Mouse (Mus musculus): ENCODE measurements around the gene Ccdc92b. TPM values are rescaled to one million over a fixed set of nuclear protein-coding genes. Genes with fewer than 3 reads are reported as not detected.

Gene Ccdc92b
- polyA plus RNA-seq, 1 experiment from 2014 or later, result 0.61 TPM

GRCm38 (mm10) chr11:74650576-74651100 lies 31.2 kb downstream of the Ccdc92b start:
- Histone ChIP-seq H3K9me3 (ENCODE audit: control insufficient read depth, low read depth, low read length) (no peaks in the 10 kb centered on the region), H3K4me2 (replicated peaks; ENCODE audit: low read depth, low read length) (peak overlapping the region; percentile 76), H3K4me1 (ENCODE audit: control insufficient read depth, insufficient read depth, low read length) (peaks cover 26% of the 10 kb centered on the region), H3K9ac (replicated peaks; ENCODE audit: low read depth, low read length) (peak overlapping the region; percentile 74; the same call in 1 of the 2 replicates), H3K36me3 (ENCODE audit: control insufficient read depth, insufficient read depth, low read length) (no peaks in the 10 kb centered on the region), H3K27ac (ENCODE audit: low read length) (peak overlapping the region; percentile 80; the same call in 1 of the 2 replicates), H3K27me3 (ENCODE audit: control insufficient read depth, insufficient read depth, low read length) (no peaks in the 10 kb centered on the region), H3K4me3 (ENCODE audit: low read depth, low read length) (peak overlapping the region; percentile 95)
- 44% methylated on average over 4 of the region's 4 CpGs for WGBS
- no peak for ATAC-seq (ENCODE audit: insufficient number of reproducible peaks, insufficient read depth, low FRiP score, low read depth)

DNA sequence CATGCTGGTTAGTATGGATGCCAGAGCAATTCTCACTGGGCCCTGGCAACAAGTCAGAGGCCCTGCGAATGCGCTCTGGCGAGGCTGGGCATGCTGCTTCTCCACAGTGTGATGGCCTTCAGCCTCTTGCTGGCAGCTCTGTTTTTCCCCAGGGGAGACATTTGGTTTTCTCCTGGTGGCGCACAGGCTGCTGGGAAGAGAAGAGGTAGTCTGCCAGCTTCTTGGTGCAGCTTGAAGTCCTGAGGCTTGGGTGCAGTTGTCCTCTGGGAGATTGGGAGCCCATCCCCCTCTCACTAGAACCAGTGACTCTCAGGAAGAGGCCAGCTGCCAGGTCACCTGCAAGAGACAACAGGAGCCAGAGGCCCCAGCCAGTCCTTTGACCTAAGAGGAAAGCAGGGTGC lies 33.4 kb downstream of the Ccdc92b start:
- H3K4me1 ChIP-seq (ENCODE audit: control insufficient read depth, insufficient read depth, low read length), result peaks cover 26% of the 10 kb centered on the region
- H3K27me3 ChIP-seq (ENCODE audit: control insufficient read depth, insufficient read depth, low read length), result no peaks in the 10 kb centered on the region
- H3K4me3 ChIP-seq (ENCODE audit: low read depth, low read length), result no peak overlapping the region
- ATAC-seq (ENCODE audit: insufficient number of reproducible peaks, insufficient read depth, low FRiP score, low read depth), result no peak
- 89% methylated on average over 4 of the region's 4 CpGs for WGBS
- H3K27ac ChIP-seq (ENCODE audit: low read length), result no peak overlapping the region
- H3K36me3 ChIP-seq (ENCODE audit: control insufficient read depth, insufficient read depth, low read length), result peaks cover 11% of the 10 kb centered on the region
- no peak overlapping the region for H3K9ac ChIP-seq (replicated peaks; ENCODE audit: low read depth, low read length)
- H3K9me3 ChIP-seq (ENCODE audit: control insufficient read depth, low read depth, low read length), result no peaks in the 10 kb centered on the region
- H3K4me2 ChIP-seq (replicated peaks; ENCODE audit: low read depth, low read length), result no peak overlapping the region

DNA sequence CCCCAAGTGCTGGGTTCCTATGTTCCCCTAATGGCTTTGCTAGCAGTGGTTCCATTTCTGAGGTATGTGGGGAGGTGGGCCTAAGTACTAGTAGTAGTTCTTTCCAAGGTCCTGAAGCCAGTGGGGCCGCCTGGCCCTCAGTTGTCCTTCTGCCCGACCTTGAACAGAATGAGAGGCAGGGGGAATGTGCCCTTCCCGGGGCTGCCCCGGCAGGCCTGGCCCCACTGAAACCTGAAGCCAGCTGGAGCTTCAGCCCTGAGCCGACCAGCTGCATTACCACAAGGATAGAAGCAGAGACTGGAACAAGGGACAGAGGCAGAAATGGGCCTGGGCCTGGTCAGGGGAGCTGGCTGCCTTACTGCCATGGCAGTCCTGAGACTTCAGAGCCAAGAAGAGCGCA lies 34.0 kb downstream of the Ccdc92b start:
- Histone ChIP-seq H3K27ac (ENCODE audit: low read length) (no peak overlapping the region), H3K9ac (replicated peaks; ENCODE audit: low read depth, low read length) (no peak overlapping the region)

DNA sequence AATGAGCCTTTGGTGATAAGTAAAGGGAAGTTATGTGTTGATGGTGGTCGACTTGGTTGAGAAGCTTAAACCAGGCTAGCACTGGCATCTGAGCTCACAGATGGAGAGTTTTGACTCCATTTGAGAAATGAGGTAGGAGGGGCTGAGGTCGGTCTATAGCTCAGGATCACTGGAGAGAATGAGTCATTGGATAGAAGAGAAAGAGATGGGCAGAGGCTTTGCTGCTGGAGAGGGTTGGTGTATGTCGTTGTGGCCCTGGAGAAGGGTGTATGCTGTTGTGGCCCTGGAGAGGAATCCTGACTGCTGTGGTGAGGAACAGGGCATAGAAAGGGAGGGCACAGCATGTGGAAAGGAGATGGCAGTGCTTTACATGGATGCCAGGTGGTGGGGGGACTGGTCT lies 36.5 kb downstream of the Ccdc92b start:
- Histone ChIP-seq H3K4me2 (replicated peaks; ENCODE audit: low read depth, low read length) (no peak overlapping the region), H3K9me3 (ENCODE audit: control insufficient read depth, low read depth, low read length) (no peaks in the 10 kb centered on the region), H3K36me3 (ENCODE audit: control insufficient read depth, insufficient read depth, low read length) (peaks cover 41% of the 10 kb centered on the region), H3K4me3 (ENCODE audit: low read depth, low read length) (no peak overlapping the region), H3K27ac (ENCODE audit: low read length) (no peak overlapping the region), H3K4me1 (ENCODE audit: control insufficient read depth, insufficient read depth, low read length) (peaks cover 15% of the 10 kb centered on the region), H3K27me3 (ENCODE audit: control insufficient read depth, insufficient read depth, low read length) (no peaks in the 10 kb centered on the region), H3K9ac (replicated peaks; ENCODE audit: low read depth, low read length) (no peak overlapping the region)
- WGBS, result 72% methylated on average over 3 of the region's 3 CpGs
- ATAC-seq (ENCODE audit: insufficient number of reproducible peaks, insufficient read depth, low FRiP score, low read depth), result no peak

More for the DNA sequence above, 34.0 kb downstream of the Ccdc92b start:
- Histone ChIP-seq H3K27me3 (ENCODE audit: control insufficient read depth, insufficient read depth, low read length) (no peaks in the 10 kb centered on the region), H3K4me3 (ENCODE audit: low read depth, low read length) (no peak overlapping the region), H3K4me2 (replicated peaks; ENCODE audit: low read depth, low read length) (no peak overlapping the region), H3K36me3 (ENCODE audit: control insufficient read depth, insufficient read depth, low read length) (peaks cover 17% of the 10 kb centered on the region), H3K4me1 (ENCODE audit: control insufficient read depth, insufficient read depth, low read length) (peaks cover 26% of the 10 kb centered on the region), H3K9me3 (ENCODE audit: control insufficient read depth, low read depth, low read length) (no peaks in the 10 kb centered on the region)
- 47% methylated on average over 6 of the region's 6 CpGs for whole genome bisulfite sequencing
- no peak for ATAC-seq (ENCODE audit: insufficient number of reproducible peaks, insufficient read depth, low FRiP score, low read depth)

- H3K36me3 ChIP-seq (ENCODE audit: control insufficient read depth, insufficient read depth, low read length), result peaks cover 80% of the 10 kb centered on the region
- H3K27ac ChIP-seq (ENCODE audit: low read length), result no peak overlapping the region
- no peaks in the 10 kb centered on the region for H3K4me1 ChIP-seq (ENCODE audit: control insufficient read depth, insufficient read depth, low read length)
- no peaks in the 10 kb centered on the region for H3K9me3 ChIP-seq (ENCODE audit: control insufficient read depth, low read depth, low read length)
- 93% methylated on average over 13 of the region's 13 CpGs for WGBS
- H3K4me2 ChIP-seq (replicated peaks; ENCODE audit: low read depth, low read length), result no peak overlapping the region
- no peak overlapping the region for H3K4me3 ChIP-seq (ENCODE audit: low read depth, low read length)
- H3K27me3 ChIP-seq (ENCODE audit: control insufficient read depth, insufficient read depth, low read length), result no peaks in the 10 kb centered on the region
- ATAC-seq (ENCODE audit: insufficient number of reproducible peaks, insufficient read depth, low FRiP score, low read depth), result no peak
- no peak overlapping the region for H3K9ac ChIP-seq (replicated peaks; ENCODE audit: low read depth, low read length)
Observed at GRCm38 (mm10) chr11:74660336-74660735, 40.9 kb downstream of the Ccdc92b start.

GRCm38 (mm10) chr11:74661641-74662040 lies 42.2 kb downstream of the Ccdc92b start:
- Histone ChIP-seq H3K4me1 (ENCODE audit: control insufficient read depth, insufficient read depth, low read length) (no peaks in the 10 kb centered on the region), H3K9ac (replicated peaks; ENCODE audit: low read depth, low read length) (no peak overlapping the region), H3K27ac (ENCODE audit: low read length) (no peak overlapping the region), H3K27me3 (ENCODE audit: control insufficient read depth, insufficient read depth, low read length) (no peaks in the 10 kb centered on the region), H3K36me3 (ENCODE audit: control insufficient read depth, insufficient read depth, low read length) (peaks cover 92% of the 10 kb centered on the region), H3K4me3 (ENCODE audit: low read depth, low read length) (no peak overlapping the region), H3K9me3 (ENCODE audit: control insufficient read depth, low read depth, low read length) (no peaks in the 10 kb centered on the region), H3K4me2 (replicated peaks; ENCODE audit: low read depth, low read length) (no peak overlapping the region)
- WGBS, result 89% methylated on average over 19 of the region's 19 CpGs
- no peak for ATAC-seq (ENCODE audit: insufficient number of reproducible peaks, insufficient read depth, low FRiP score, low read depth)

GRCm38 (mm10) chr11:74662221-74662620 lies 42.8 kb downstream of the Ccdc92b start:
- ATAC-seq (ENCODE audit: insufficient number of reproducible peaks, insufficient read depth, low FRiP score, low read depth), result no peak
- H3K4me1 ChIP-seq (ENCODE audit: control insufficient read depth, insufficient read depth, low read length), result no peaks in the 10 kb centered on the region
- 91% methylated on average over 6 of the region's 6 CpGs for WGBS
- no peaks in the 10 kb centered on the region for H3K27me3 ChIP-seq (ENCODE audit: control insufficient read depth, insufficient read depth, low read length)
- no peak overlapping the region for H3K27ac ChIP-seq (ENCODE audit: low read length)
- no peak overlapping the region for H3K4me3 ChIP-seq (ENCODE audit: low read depth, low read length)
- H3K4me2 ChIP-seq (replicated peaks; ENCODE audit: low read depth, low read length), result no peak overlapping the region
- peaks cover 93% of the 10 kb centered on the region for H3K36me3 ChIP-seq (ENCODE audit: control insufficient read depth, insufficient read depth, low read length)
- no peaks in the 10 kb centered on the region for H3K9me3 ChIP-seq (ENCODE audit: control insufficient read depth, low read depth, low read length)
- no peak overlapping the region for H3K9ac ChIP-seq (replicated peaks; ENCODE audit: low read depth, low read length)

DNA sequence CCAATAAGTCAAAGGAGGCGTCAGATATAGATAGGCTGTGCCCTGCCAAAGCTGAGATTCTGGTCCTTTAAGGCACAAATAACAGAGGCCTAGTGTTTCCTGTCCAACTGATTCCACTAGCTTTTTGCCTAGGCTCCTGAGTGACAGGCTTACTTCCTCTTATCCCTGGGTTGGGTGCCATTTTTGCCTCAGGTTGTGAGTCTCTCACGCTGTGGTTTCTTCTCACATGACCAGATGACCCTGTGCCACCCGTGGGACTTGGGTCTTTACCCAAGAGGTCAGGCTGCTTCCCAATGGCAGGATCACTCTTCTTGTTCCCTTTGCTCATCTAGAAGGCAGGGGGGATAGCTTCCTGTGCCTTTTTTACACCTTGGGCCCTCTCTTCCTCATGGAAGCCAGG lies 44.9 kb downstream of the Ccdc92b start:
- Histone ChIP-seq H3K4me2 (replicated peaks; ENCODE audit: low read depth, low read length) (no peak overlapping the region), H3K4me3 (ENCODE audit: low read depth, low read length) (no peak overlapping the region), H3K27me3 (ENCODE audit: control insufficient read depth, insufficient read depth, low read length) (no peaks in the 10 kb centered on the region), H3K9me3 (ENCODE audit: control insufficient read depth, low read depth, low read length) (no peaks in the 10 kb centered on the region), H3K4me1 (ENCODE audit: control insufficient read depth, insufficient read depth, low read length) (no peaks in the 10 kb centered on the region), H3K36me3 (ENCODE audit: control insufficient read depth, insufficient read depth, low read length) (peaks cover 82% of the 10 kb centered on the region), H3K27ac (ENCODE audit: low read length) (no peak overlapping the region), H3K9ac (replicated peaks; ENCODE audit: low read depth, low read length) (no peak overlapping the region)
- no peak for ATAC-seq (ENCODE audit: insufficient number of reproducible peaks, insufficient read depth, low FRiP score, low read depth)
- 90% methylated on average over 3 of the region's 3 CpGs for WGBS

DNA sequence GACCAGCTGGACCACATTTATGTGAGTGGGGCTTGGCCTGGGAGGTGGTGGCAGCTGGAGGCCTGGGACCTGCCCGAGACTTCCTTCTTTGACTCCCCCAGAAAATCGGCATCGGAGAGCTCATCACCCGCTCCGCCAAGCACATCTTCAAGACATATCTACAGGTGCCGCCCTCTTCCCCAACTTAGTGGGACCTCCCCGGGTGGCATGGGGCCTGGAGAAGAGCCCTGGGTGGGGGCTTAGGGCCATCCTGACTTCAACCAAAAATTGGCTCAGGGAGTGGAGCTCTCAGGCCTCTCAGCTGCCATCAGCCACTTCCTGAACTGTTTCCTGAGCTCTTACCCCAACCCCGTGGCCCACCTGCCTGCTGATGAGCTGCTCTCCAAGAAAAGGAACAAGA lies 45.5 kb downstream of the Ccdc92b start:
- Histone ChIP-seq H3K36me3 (ENCODE audit: control insufficient read depth, insufficient read depth, low read length) (peaks cover 75% of the 10 kb centered on the region), H3K9ac (replicated peaks; ENCODE audit: low read depth, low read length) (no peak overlapping the region), H3K27ac (ENCODE audit: low read length) (no peak overlapping the region), H3K27me3 (ENCODE audit: control insufficient read depth, insufficient read depth, low read length) (no peaks in the 10 kb centered on the region), H3K4me2 (replicated peaks; ENCODE audit: low read depth, low read length) (no peak overlapping the region), H3K4me3 (ENCODE audit: low read depth, low read length) (no peak overlapping the region), H3K4me1 (ENCODE audit: control insufficient read depth, insufficient read depth, low read length) (no peaks in the 10 kb centered on the region), H3K9me3 (ENCODE audit: control insufficient read depth, low read depth, low read length) (no peaks in the 10 kb centered on the region)
- no peak for ATAC-seq (ENCODE audit: insufficient number of reproducible peaks, insufficient read depth, low FRiP score, low read depth)
- 93% methylated on average over 8 of the region's 8 CpGs for WGBS

All from stomach, embryonic 14.5 days (tissue).